Mouse (Mus musculus) bone marrow, adult 2 months (tissue): ENCODE data around the gene Armcx3.

Source experiments
- CTCF ChIP-seq: fragments of 200-500 bp; IDR thresholded peaks from 2 replicates; pipeline ENCODE4 v1.5.1; 2011; ENCODE audit warnings: low read length, control low read depth; ENCODE audit not compliant: control insufficient read depth, insufficient read depth
- POLR2A ChIP-seq: fragments of 200-500 bp; IDR thresholded peaks from 2 replicates; pipeline ENCODE4 v1.6.1; 2011; ENCODE audit warnings: low read depth, mild to moderate bottlenecking, control low read depth, low read length, borderline replicate concordance; ENCODE audit not compliant: control insufficient read depth

- TF ChIP-seq POLR2A = no peak
- no peak for TF ChIP-seq CTCF
Measured at GRCm38 (mm10) chrX:134729778-134730177, 26.6 kb upstream of the Armcx3 start.
